Mouse (Mus musculus) intestine, embryonic 14.5 days (tissue): ENCODE measurements around the gene Gpatch8. TPM values are rescaled to one million over a fixed set of nuclear protein-coding genes. Genes with fewer than 3 reads are reported as not detected.

Experiments
- ATAC-seq: fragments of 200-750 bp; cut with Nextera tagmentation; replicated peaks from 2 replicates; pipeline ENCODE4 v1.8.0; 2017; ENCODE audit warnings: low read depth, moderate number of reproducible peaks, moderate TSS enrichment, moderate library complexity; ENCODE audit not compliant: low FRiP score, low TSS enrichment
- DNase-seq: peaks from one replicate; pipeline ENCODE4 v3.0.0-alpha.2; 2018; ENCODE audit warnings: low spot score
- H3K27ac ChIP-seq: fragments of 300-500 bp; sonication (generic); 2 replicates; pipeline ENCODE4 v1.5.1; 2014; ENCODE audit warnings: low read depth, mild to moderate bottlenecking, control low read depth
- H3K27me3 ChIP-seq: fragments of 300-500 bp; sonication (generic); replicated peaks from 2 replicates; pipeline ENCODE4 v1.6.1; 2014; ENCODE audit warnings: low read length, control low read depth; ENCODE audit not compliant: control insufficient read depth, insufficient read depth
- H3K36me3 ChIP-seq: fragments of 300-500 bp; sonication (generic); 2 replicates; pipeline ENCODE4 v1.6.1; 2014; ENCODE audit warnings: low read length, control low read depth; ENCODE audit not compliant: control insufficient read depth, insufficient read depth
- H3K4me1 ChIP-seq: fragments of 300-500 bp; sonication (generic); replicated peaks from 2 replicates; pipeline ENCODE4 v1.6.1; 2014; ENCODE audit warnings: low read length, control low read depth, mixed read lengths; ENCODE audit not compliant: control insufficient read depth, insufficient read depth
- H3K4me2 ChIP-seq: fragments of 300-500 bp; sonication (generic); 2 replicates; pipeline ENCODE4 v1.6.1; 2014; ENCODE audit warnings: low read length
- H3K4me3 ChIP-seq: fragments of 300-500 bp; sonication (generic); 2 replicates; pipeline ENCODE4 v1.5.1; 2014; ENCODE audit warnings: low read depth, low read length, control low read depth, mixed read lengths
- H3K9ac ChIP-seq: fragments of 300-500 bp; sonication (generic); 2 replicates; pipeline ENCODE4 v1.6.1; 2014; ENCODE audit warnings: mild to moderate bottlenecking, low read length
- H3K9me3 ChIP-seq: fragments of 300-500 bp; sonication (generic); 2 replicates; pipeline ENCODE4 v1.6.1; 2016; ENCODE audit warnings: low read length, control low read depth; ENCODE audit not compliant: control insufficient read depth
- WGBS: fragments of 180-500 bp; shearing (Covaris S2); extraction: QIAGEN DNeasy Blood & Tissue Kit; methylation state at CpG from one replicate; pipeline ENCODE4 v1.1.7; 2014; 5-methylcytosine and 5-hydroxymethylcytosine counted together
- polyA plus RNA-seq: library from polyadenylated mRNA; unstranded; fragments of >200 nt; fragmentation: Nextera tagmentation; extraction: Ambion mirVana; gene quantifications from 2 replicates; pipeline ENCODE4 v1.2.1, GENCODE M21; 2014

Gene Gpatch8
- polyA plus RNA-seq, 1 experiment from 2014 or later = 40.1 TPM

DNA sequence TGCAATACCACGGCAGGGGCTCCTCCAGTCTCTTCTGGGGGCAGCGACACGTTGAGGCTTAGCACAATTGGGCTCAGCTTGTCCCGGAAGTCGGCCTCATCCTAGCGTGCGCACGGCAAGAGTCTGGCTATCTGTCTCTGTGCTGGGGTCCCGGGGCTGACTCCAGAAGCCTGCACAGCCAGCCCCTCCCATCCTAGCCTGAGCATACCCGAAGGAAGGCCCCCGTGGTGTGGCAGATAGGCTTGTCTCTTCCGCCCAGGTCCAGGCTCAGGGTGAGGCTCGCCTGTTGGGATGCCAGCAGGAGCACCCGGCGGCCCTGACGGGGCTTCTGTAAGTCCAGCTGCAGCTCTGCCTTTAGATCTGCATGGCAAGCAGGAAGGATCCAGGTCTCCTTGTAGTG, 95.7 kb downstream of the Gpatch8 start:
- Histone ChIP-seq H3K36me3 (no peaks in the 10 kb centered on the region), H3K9me3 (no peaks in the 10 kb centered on the region), H3K27me3 (peaks cover 13% of the 10 kb centered on the region; the same call in 1 of the 2 replicates), H3K9ac (no peak overlapping the region), H3K27ac (no peak overlapping the region), H3K4me1 (0 out of 2 replicates have a peak, but pooled peaks cover 3% of the 10 kb centered on the region), H3K4me3 (no peak overlapping the region), H3K4me2 (no peak overlapping the region)
- WGBS = 60% methylated on average over 16 of the region's 16 CpGs
- ATAC-seq = no peak
- no peak for DNase-seq

DNA sequence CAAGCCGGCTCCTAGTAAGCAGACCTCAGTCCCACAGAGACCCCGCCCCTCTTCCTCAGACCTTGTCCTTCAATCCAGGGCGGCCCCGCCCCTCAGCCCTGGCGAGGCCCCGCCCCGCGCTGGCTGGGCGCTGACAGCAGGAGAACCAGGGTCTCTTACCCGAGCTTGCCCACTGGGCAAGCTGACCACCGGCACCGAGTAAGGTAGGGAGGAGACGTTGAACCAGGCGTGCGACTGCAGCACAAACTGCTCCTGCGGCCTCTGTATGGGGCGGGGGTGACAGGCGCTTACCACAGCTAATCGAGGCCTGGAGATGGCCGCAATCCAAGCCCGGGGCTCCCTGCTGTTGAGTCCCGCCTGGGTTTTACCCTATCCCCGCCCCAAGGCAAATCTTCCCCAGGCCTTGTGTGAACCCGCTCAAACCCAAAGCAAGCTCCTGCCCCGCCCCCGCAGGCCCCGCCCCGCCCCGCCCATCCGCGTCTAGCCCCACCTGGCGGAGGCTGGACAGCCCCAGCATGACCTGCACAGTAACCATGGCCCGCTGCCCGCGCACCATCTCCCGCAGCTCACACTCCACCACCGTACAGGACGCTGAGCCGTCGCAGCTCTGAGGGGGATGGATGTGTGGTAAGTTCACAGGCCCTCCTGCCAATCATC, 100.3 kb downstream of the Gpatch8 start:
- H3K4me2 ChIP-seq = peak overlapping the region; percentile 82
- peak overlapping the region; percentile 38 for H3K27ac ChIP-seq
- WGBS = under 1% methylated on average over 39 of the region's 40 CpGs
- no peaks in the 10 kb centered on the region for H3K36me3 ChIP-seq
- H3K27me3 ChIP-seq = peaks cover 3% of the 10 kb centered on the region; the same call in 1 of the 2 replicates
- peak overlapping the region; percentile 42 for H3K9ac ChIP-seq
- H3K9me3 ChIP-seq = no peaks in the 10 kb centered on the region
- peak overlapping the region; percentile 49 for H3K4me3 ChIP-seq
- 0 out of 2 replicates have a peak, but pooled peaks cover 6% of the 10 kb centered on the region for H3K4me1 ChIP-seq
- DNase-seq (peak; percentile 93), ATAC-seq (peak; percentile 92)

DNA sequence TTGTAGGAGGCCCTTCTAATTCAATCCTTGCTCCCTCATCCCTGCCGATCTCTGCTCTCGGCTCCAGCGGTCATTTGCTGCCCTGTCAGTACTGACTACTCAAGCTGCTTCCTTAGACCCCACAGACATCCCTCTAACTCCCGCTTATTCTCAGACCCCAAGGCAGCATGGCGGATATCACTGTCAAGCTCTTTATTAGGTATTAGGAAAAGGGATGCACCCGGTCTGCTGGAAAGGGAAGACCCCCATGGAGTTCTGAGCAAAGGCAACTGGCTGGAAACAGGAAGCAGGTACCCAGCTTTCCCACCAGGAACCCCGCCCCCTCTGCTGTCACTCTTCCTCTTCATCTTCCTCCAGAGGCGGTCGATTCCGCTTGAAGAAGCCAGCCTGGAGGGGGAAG, 103.1 kb downstream of the Gpatch8 start:
- Histone ChIP-seq H3K9ac (no peak overlapping the region), H3K4me1 (peaks cover 15% of the 10 kb centered on the region), H3K4me2 (no peak overlapping the region), H3K36me3 (no peaks in the 10 kb centered on the region), H3K27me3 (peaks cover 4% of the 10 kb centered on the region), H3K4me3 (no peak overlapping the region), H3K9me3 (no peaks in the 10 kb centered on the region), H3K27ac (no peak overlapping the region)
- no peak for ATAC-seq
- no peak for DNase-seq
- WGBS = 14% methylated on average over 10 of the region's 10 CpGs

- DNase-seq (no peak), ATAC-seq (no peak)
- H3K4me2 ChIP-seq = no peak overlapping the region
- H3K9me3 ChIP-seq = no peaks in the 10 kb centered on the region
- H3K27ac ChIP-seq = no peak overlapping the region
- WGBS = 44% methylated on average over 17 of the region's 17 CpGs
- H3K4me1 ChIP-seq = peaks cover 35% of the 10 kb centered on the region
- no peaks in the 10 kb centered on the region for H3K36me3 ChIP-seq
- peaks cover 4% of the 10 kb centered on the region; the same call in 1 of the 2 replicates for H3K27me3 ChIP-seq
- no peak overlapping the region for H3K9ac ChIP-seq
- H3K4me3 ChIP-seq = no peak overlapping the region
These were observed 106.9 kb downstream of the Gpatch8 start for GRCm38 (mm10) chr11:102449043-102450008.

DNA sequence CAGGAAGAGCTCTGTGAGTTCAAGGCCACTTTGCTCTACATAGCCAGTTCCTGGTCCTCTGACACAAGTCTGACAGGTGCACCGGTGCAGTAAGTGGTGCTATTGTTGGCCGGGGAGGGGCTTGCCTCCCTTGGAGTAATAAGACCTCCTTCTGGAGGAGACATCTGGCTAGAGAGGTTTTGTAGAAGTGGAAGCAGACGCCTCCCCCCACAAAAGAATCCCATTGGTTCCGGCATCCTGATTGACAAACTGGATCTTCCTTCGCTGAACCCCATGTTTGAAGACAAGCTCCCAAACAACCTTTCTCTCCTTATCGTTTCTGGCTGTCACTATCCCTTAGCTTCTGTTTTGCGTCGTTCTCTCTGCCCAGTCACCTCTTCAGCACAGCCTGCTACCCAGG, 107.9 kb downstream of the Gpatch8 start:
- no peak for DNase-seq
- no peak overlapping the region for H3K4me2 ChIP-seq

GRCm38 (mm10) chr11:102447497-102447896, 108.7 kb downstream of the Gpatch8 start, which contains the start of gene Fam171a2:
Gene Fam171a2, minus strand, starts transcription at chr11:102447682.
- Histone ChIP-seq H3K27me3 (peaks cover 4% of the 10 kb centered on the region; the same call in 1 of the 2 replicates), H3K9ac (peak within 1 kb of the TSS; percentile 94), H3K9me3 (no peaks in the 10 kb centered on the region), H3K4me2 (peak within 1 kb of the TSS; percentile 75), H3K4me3 (peak within 1 kb of the TSS; percentile 86), H3K27ac (peak within 1 kb of the TSS; percentile 90), H3K4me1 (peaks cover 37% of the 10 kb centered on the region), H3K36me3 (peaks cover 2% of the 10 kb centered on the region; the same call in 1 of the 2 replicates)
- WGBS = 0% methylated on average over 33 of the region's 40 CpGs
- peak; percentile 72; the same call in 1 of the 2 replicates for ATAC-seq
- peak; percentile 95 for DNase-seq

More for the DNA sequence above, 107.9 kb downstream of the Gpatch8 start:
- Histone ChIP-seq H3K4me1 (peaks cover 37% of the 10 kb centered on the region), H3K27ac (no peak overlapping the region), H3K27me3 (peaks cover 4% of the 10 kb centered on the region; the same call in 1 of the 2 replicates), H3K4me3 (no peak overlapping the region), H3K9me3 (no peaks in the 10 kb centered on the region), H3K9ac (no peak overlapping the region), H3K36me3 (no peaks in the 10 kb centered on the region)
- no peak for ATAC-seq
- 13% methylated on average over 8 of the region's 8 CpGs for WGBS

DNA sequence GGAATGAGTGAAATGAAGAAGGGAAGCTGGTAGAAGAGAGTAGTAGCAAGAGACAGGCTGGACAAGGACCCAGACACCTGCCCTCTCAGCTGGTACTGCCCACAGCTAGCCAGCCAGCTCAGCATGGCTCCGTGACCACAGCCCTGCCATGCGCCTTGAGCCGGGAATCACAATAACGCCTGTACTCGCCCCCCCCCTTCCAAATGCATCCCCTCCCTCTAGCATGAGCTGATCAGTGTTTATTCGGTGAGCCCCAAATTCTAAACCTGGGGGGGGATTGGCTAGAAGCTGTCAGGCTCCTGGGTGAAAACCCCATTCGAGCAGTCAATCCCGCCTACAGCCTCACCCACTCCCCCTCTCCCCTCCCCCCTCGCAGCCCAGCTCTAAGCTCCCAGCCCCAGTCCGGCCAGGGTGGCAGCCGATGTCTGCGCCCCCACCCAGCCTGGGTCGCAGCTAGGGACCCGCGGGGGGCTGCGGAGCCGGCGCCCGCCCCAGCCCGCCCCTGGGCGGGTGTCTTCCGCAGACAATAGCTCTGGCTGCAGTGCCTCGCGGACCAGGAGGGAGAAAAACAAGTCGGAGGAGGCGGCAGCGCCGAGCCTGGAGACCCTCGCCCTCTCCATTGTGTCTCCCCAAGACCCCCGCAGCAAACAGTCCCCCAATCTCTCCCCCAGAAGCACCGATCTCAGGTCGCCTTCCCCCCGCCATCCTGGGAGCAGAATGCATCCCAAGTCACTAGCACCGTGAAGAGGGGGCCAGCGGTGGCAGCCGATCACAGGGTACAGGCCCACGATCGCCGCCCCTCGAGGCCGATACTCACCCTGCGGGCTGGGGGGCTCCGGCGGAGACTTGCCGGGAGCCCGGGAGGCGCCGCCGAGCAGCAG, 109.4 kb downstream of the Gpatch8 start:
- Histone ChIP-seq H3K36me3 (peaks cover 9% of the 10 kb centered on the region; the same call in 1 of the 2 replicates), H3K27ac (peak overlapping the region; percentile 90), H3K4me3 (peak overlapping the region; percentile 86), H3K4me1 (peaks cover 37% of the 10 kb centered on the region), H3K4me2 (peak overlapping the region; percentile 75), H3K9ac (peak overlapping the region; percentile 94), H3K9me3 (no peaks in the 10 kb centered on the region), H3K27me3 (peaks cover 4% of the 10 kb centered on the region; the same call in 1 of the 2 replicates)
- WGBS = 2% methylated on average over 47 of the region's 49 CpGs
- DNase-seq = peak; percentile 83
- ATAC-seq = peak; percentile 48
